Comparison of ENCODE assay signal across 17 mouse cellular contexts in genomic region chr2:33188925-33189670, GRCm38 (mm10). TPM values are rescaled to one million over a fixed set of nuclear protein-coding genes. Genes with fewer than 3 reads are reported as not detected.
DNase-seq lines count a peak whose midpoint lies in the region; ATAC-seq and TF ChIP-seq lines count a peak whose summit lies in the region.
"Had no signal": no experiment of that assay in that cellular context is flagged by ENCODE, and none has a peak within 500 bp of the region (broad histone marks: within the 10 kb centered on the region; RNA-seq: fewer than 3 reads in every experiment).

No protein-coding gene starts in this region.

- 81% methylated on average over 6 of the region's 6 CpGs for WGBS in heart, embryonic 15.5 days

- H3K4me2 ChIP-seq in heart, embryonic 15.5 days = no peak overlapping the region
- H3K4me2 ChIP-seq: midbrain, embryonic 15.5 days; neural tube, embryonic 12.5 days had no signal

- no peak for DNase-seq in heart, postnatal 10 days
- DNase-seq in gastrocnemius, adult 2 months = peak; percentile 90
- peak; percentile 19 for DNase-seq in heart, postnatal 25 days (ENCODE audit: low spot score)
- DNase-seq in kidney, postnatal 14 days = peak; percentile 68
- no peak for DNase-seq in layer of hippocampus, postnatal 10 days (ENCODE audit: low spot score in 2 of 2)
- DNase-seq in layer of hippocampus, postnatal 14 days (ENCODE audit: low spot score in 2 of 2) = no peak
- no peak for DNase-seq in spleen, adult 18-20 months
- DNase-seq: cerebellum, postnatal 36 days; left cerebral cortex, postnatal 4 days; right cerebral cortex, postnatal 4 days; thymus, postnatal 36 days had no signal

- no peak for TF ChIP-seq CTCF in gastrocnemius, adult 2 months (IDR thresholded peaks at IDR 0.05)

- H3K4me3 ChIP-seq in heart, embryonic 15.5 days = no peak overlapping the region
- H3K4me3 ChIP-seq in gastrocnemius, adult 2 months = no peak overlapping the region
- H3K4me3 ChIP-seq: hindbrain, embryonic 10.5 days; midbrain, embryonic 15.5 days; neural tube, embryonic 12.5 days had no signal

- H3K27ac ChIP-seq in heart, embryonic 15.5 days = peak overlapping the region; percentile 82
- H3K27ac ChIP-seq in gastrocnemius, adult 2 months = peak overlapping the region; percentile 89
- H3K27ac ChIP-seq: hindbrain, embryonic 10.5 days; liver, embryonic 14.5 days; macrophage; midbrain, embryonic 15.5 days; neural tube, embryonic 12.5 days had no signal

- no peaks in the 10 kb centered on the region for H3K36me3 ChIP-seq in heart, embryonic 15.5 days
- H3K36me3 ChIP-seq: hindbrain, embryonic 10.5 days; midbrain, embryonic 15.5 days; neural tube, embryonic 12.5 days had no signal

- intact Hi-C loops in heart, postnatal 10 days (cut with DNase I) = no loop called here
- intact Hi-C loops in gastrocnemius, adult 2 months (cut with DNase I) = loop anchor here (1.0 to 2.0 kb wide), 2 partner anchors 26 to 66 kb away; no protein-coding TSS in a partner anchor
- intact Hi-C loops in heart, postnatal 25 days (cut with DNase I) = no loop called here

- H3K27me3 ChIP-seq in heart, embryonic 15.5 days = no peaks in the 10 kb centered on the region
- H3K27me3 ChIP-seq: midbrain, embryonic 15.5 days; neural tube, embryonic 12.5 days had no signal

- no peak overlapping the region for H3K9ac ChIP-seq in heart, embryonic 15.5 days
- H3K9ac ChIP-seq: liver, embryonic 14.5 days; midbrain, embryonic 15.5 days; neural tube, embryonic 12.5 days had no signal

- peaks cover 48% of the 10 kb centered on the region for H3K4me1 ChIP-seq in heart, embryonic 15.5 days (replicated peaks)
- H3K4me1 ChIP-seq: neural tube, embryonic 12.5 days had no signal

- no peaks in the 10 kb centered on the region for H3K9me3 ChIP-seq in heart, embryonic 15.5 days (replicated peaks)
- H3K9me3 ChIP-seq: hindbrain, embryonic 10.5 days; midbrain, embryonic 15.5 days; neural tube, embryonic 12.5 days had no signal

- no peak for ATAC-seq in heart, embryonic 15.5 days (replicated peaks; ENCODE audit: insufficient number of reproducible peaks, insufficient read depth, low FRiP score, low read depth)
- ATAC-seq: midbrain, embryonic 15.5 days had no signal

RNA-seq across cellular contexts. Expression of gene Angptl2, which starts 26.8 kb away (rescaled TPM):
- polyA plus RNA-seq in heart, embryonic 15.5 days (2015; fragmentation: Nextera tagmentation; extraction: Ambion mirVana) = 59.1 and 77.0 TPM in 2 replicates
- total RNA-seq in heart, postnatal 10 days (2021) = 100 to 1,000 TPM; 135 to 141 TPM
- 10 to 100 TPM; 20.6 to 47.1 TPM for total RNA-seq in gastrocnemius, adult 2 months (2021)
- total RNA-seq in heart, postnatal 25 days (2021) = 10 to 100 TPM; 47.9 to 78.9 TPM
- total RNA-seq in layer of hippocampus, postnatal 10 days (2021) = 1 to 10 TPM; 3.7 to 7.2 TPM
- 1 to 10 TPM; 2.6 to 5.9 TPM for total RNA-seq in layer of hippocampus, postnatal 14 days (2021)

RNA-seq across cellular contexts. Expression of gene Garnl3, which starts 57.6 kb away (rescaled TPM):
- polyA plus RNA-seq in heart, embryonic 15.5 days (2015; fragmentation: Nextera tagmentation; extraction: Ambion mirVana) = 6.9 and 11.4 TPM in 2 replicates
- total RNA-seq in heart, postnatal 10 days (2021) = 1 to 10 TPM; 9.2 to 9.9 TPM
- total RNA-seq in gastrocnemius, adult 2 months (2021) = under 1 TPM; 0.31 to 0.89 TPM
- total RNA-seq in heart, postnatal 25 days (2021) = 1 to 10 TPM; 3.0 to 3.3 TPM
- total RNA-seq in layer of hippocampus, postnatal 10 days (2021) = 10 to 100 TPM; 75.2 to 91.7 TPM
- total RNA-seq in layer of hippocampus, postnatal 14 days (2021) = 10 to 100 TPM; 46.0 to 65.4 TPM

Comparison
In these comparisons a context has a peak if more than half of its experiments do, and no peak if none do; other contexts are left out.
1. DNase-seq: peak in gastrocnemius, adult 2 months (single experiment), heart, postnatal 25 days (single experiment) and kidney, postnatal 14 days (single experiment); none in heart, postnatal 10 days (0 of 2), layer of hippocampus, postnatal 10 days (0 of 2), layer of hippocampus, postnatal 14 days (0 of 2) and spleen, adult 18-20 months (0 of 2).
2. RNA of gene Garnl3, which starts 57.6 kb away (total RNA-seq): 75.2 to 91.7 TPM in layer of hippocampus, postnatal 10 days and 46.0 to 65.4 TPM in layer of hippocampus, postnatal 14 days; 9.2 to 9.9 TPM in heart, postnatal 10 days, 3.0 to 3.3 TPM in heart, postnatal 25 days and 0.31 to 0.89 TPM in gastrocnemius, adult 2 months; every median in the first group is over 4 times any median in the second.